Mouse (Mus musculus): Measurements from ENCODE around the gene Tmem54. TPM values are rescaled to one million over a fixed set of nuclear protein-coding genes. Genes with fewer than 3 reads are reported as not detected.

The Tmem54 gene
- polyA plus RNA-seq, 1 experiment from 2014 or later, result 1.5 TPM

- H3K4me2 ChIP-seq (ENCODE audit: low read depth), result no peak overlapping the region
- H3K27ac ChIP-seq (ENCODE audit: low read depth, low read length), result no peak overlapping the region
- H3K9me3 ChIP-seq (ENCODE audit: control insufficient read depth, low read length), result no peaks in the 10 kb centered on the region
- no peaks in the 10 kb centered on the region for H3K4me1 ChIP-seq (ENCODE audit: control insufficient read depth, insufficient read depth, low read length)
- DNase-seq (ENCODE audit: low spot score) (no peak), ATAC-seq (ENCODE audit: insufficient read depth, low FRiP score, low TSS enrichment) (no peak)
- no peaks in the 10 kb centered on the region for H3K36me3 ChIP-seq (ENCODE audit: control insufficient read depth, insufficient read depth, low read length)
- H3K27me3 ChIP-seq (ENCODE audit: control insufficient read depth, insufficient read depth, low read length), result no peaks in the 10 kb centered on the region
- H3K4me3 ChIP-seq (ENCODE audit: low read depth, low read length), result no peak overlapping the region
- H3K9ac ChIP-seq (ENCODE audit: low read length), result no peak overlapping the region
- WGBS, result 88% methylated on average over 13 of the region's 13 CpGs
These were observed 42.3 kb downstream of the Tmem54 start for GRCm38 (mm10) chr4:129147552-129148103.

GRCm38 (mm10) chr4:129149321-129149720 lies 44.0 kb downstream of the Tmem54 start:
- no peaks in the 10 kb centered on the region for H3K36me3 ChIP-seq (ENCODE audit: control insufficient read depth, insufficient read depth, low read length)
- peak overlapping the region; percentile 53; the same call in 1 of the 2 replicates for H3K27ac ChIP-seq (ENCODE audit: low read depth, low read length)
- no peaks in the 10 kb centered on the region for H3K9me3 ChIP-seq (ENCODE audit: control insufficient read depth, low read length)
- no peaks in the 10 kb centered on the region for H3K4me1 ChIP-seq (ENCODE audit: control insufficient read depth, insufficient read depth, low read length)
- H3K4me2 ChIP-seq (ENCODE audit: low read depth), result no peak overlapping the region
- no peak for DNase-seq (ENCODE audit: low spot score)
- ATAC-seq (ENCODE audit: insufficient read depth, low FRiP score, low TSS enrichment), result no peak
- WGBS, result 55% methylated on average over 1 of the region's 1 CpGs
- no peak overlapping the region for H3K9ac ChIP-seq (ENCODE audit: low read length)
- H3K27me3 ChIP-seq (ENCODE audit: control insufficient read depth, insufficient read depth, low read length), result no peaks in the 10 kb centered on the region
- no peak overlapping the region for H3K4me3 ChIP-seq (ENCODE audit: low read depth, low read length)

- Histone ChIP-seq H3K9ac (ENCODE audit: low read length) (no peak overlapping the region), H3K4me3 (ENCODE audit: low read depth, low read length) (no peak overlapping the region), H3K27ac (ENCODE audit: low read depth, low read length) (no peak overlapping the region), H3K36me3 (ENCODE audit: control insufficient read depth, insufficient read depth, low read length) (no peaks in the 10 kb centered on the region), H3K9me3 (ENCODE audit: control insufficient read depth, low read length) (no peaks in the 10 kb centered on the region), H3K4me2 (ENCODE audit: low read depth) (no peak overlapping the region), H3K27me3 (ENCODE audit: control insufficient read depth, insufficient read depth, low read length) (no peaks in the 10 kb centered on the region), H3K4me1 (ENCODE audit: control insufficient read depth, insufficient read depth, low read length) (no peaks in the 10 kb centered on the region)
- ATAC-seq (ENCODE audit: insufficient read depth, low FRiP score, low TSS enrichment) (peak; percentile 58), DNase-seq (ENCODE audit: low spot score) (peak; percentile 35)
- WGBS, result 52% methylated on average over 4 of the region's 4 CpGs
These were observed 46.0 kb downstream of the Tmem54 start for GRCm38 (mm10) chr4:129151276-129151811.

GRCm38 (mm10) chr4:129157541-129157940 lies 52.2 kb downstream of the Tmem54 start:
- WGBS, result 88% methylated on average over 5 of the region's 5 CpGs

GRCm38 (mm10) chr4:129158549-129158948 lies 53.2 kb downstream of the Tmem54 start:
- no peaks in the 10 kb centered on the region for H3K4me1 ChIP-seq (ENCODE audit: control insufficient read depth, insufficient read depth, low read length)
- 80% methylated on average over 3 of the region's 3 CpGs for WGBS
- no peak overlapping the region for H3K4me3 ChIP-seq (ENCODE audit: low read depth, low read length)
- ATAC-seq (ENCODE audit: insufficient read depth, low FRiP score, low TSS enrichment), result no peak
- DNase-seq (ENCODE audit: low spot score), result no peak
- H3K36me3 ChIP-seq (ENCODE audit: control insufficient read depth, insufficient read depth, low read length), result 0 out of 2 replicates have a peak, but pooled peaks cover 2% of the 10 kb centered on the region
- H3K9ac ChIP-seq (ENCODE audit: low read length), result no peak overlapping the region
- no peak overlapping the region for H3K27ac ChIP-seq (ENCODE audit: low read depth, low read length)
- no peaks in the 10 kb centered on the region for H3K27me3 ChIP-seq (ENCODE audit: control insufficient read depth, insufficient read depth, low read length)
- no peak overlapping the region for H3K4me2 ChIP-seq (ENCODE audit: low read depth)
- H3K9me3 ChIP-seq (ENCODE audit: control insufficient read depth, low read length), result no peaks in the 10 kb centered on the region

More at GRCm38 (mm10) chr4:129157541-129157940, 52.2 kb downstream of the Tmem54 start:
- DNase-seq (ENCODE audit: low spot score) (no peak), ATAC-seq (ENCODE audit: insufficient read depth, low FRiP score, low TSS enrichment) (no peak)
- Histone ChIP-seq H3K9me3 (ENCODE audit: control insufficient read depth, low read length) (no peaks in the 10 kb centered on the region), H3K36me3 (ENCODE audit: control insufficient read depth, insufficient read depth, low read length) (no peaks in the 10 kb centered on the region), H3K4me2 (ENCODE audit: low read depth) (no peak overlapping the region), H3K9ac (ENCODE audit: low read length) (no peak overlapping the region), H3K27ac (ENCODE audit: low read depth, low read length) (no peak overlapping the region), H3K27me3 (ENCODE audit: control insufficient read depth, insufficient read depth, low read length) (no peaks in the 10 kb centered on the region), H3K4me3 (ENCODE audit: low read depth, low read length) (no peak overlapping the region), H3K4me1 (ENCODE audit: control insufficient read depth, insufficient read depth, low read length) (no peaks in the 10 kb centered on the region)

GRCm38 (mm10) chr4:129161076-129161475 lies 55.7 kb downstream of the Tmem54 start:
- ATAC-seq (ENCODE audit: insufficient read depth, low FRiP score, low TSS enrichment) (no peak), DNase-seq (ENCODE audit: low spot score) (no peak)
- Histone ChIP-seq H3K27ac (ENCODE audit: low read depth, low read length) (no peak overlapping the region), H3K4me3 (ENCODE audit: low read depth, low read length) (no peak overlapping the region), H3K4me1 (ENCODE audit: control insufficient read depth, insufficient read depth, low read length) (no peaks in the 10 kb centered on the region), H3K9ac (ENCODE audit: low read length) (no peak overlapping the region), H3K4me2 (ENCODE audit: low read depth) (no peak overlapping the region), H3K36me3 (ENCODE audit: control insufficient read depth, insufficient read depth, low read length) (peaks cover 7% of the 10 kb centered on the region), H3K9me3 (ENCODE audit: control insufficient read depth, low read length) (no peaks in the 10 kb centered on the region), H3K27me3 (ENCODE audit: control insufficient read depth, insufficient read depth, low read length) (no peaks in the 10 kb centered on the region)
- WGBS, result 93% methylated on average over 1 of the region's 1 CpGs

Other genes starting within 250 kb of the Tmem54 start
- 20.6 and 21.8 TPM in 2 replicates for gene Trim62, start 222.0 kb upstream of the Tmem54 start, polyA plus RNA-seq (2014; fragmentation: Nextera tagmentation; extraction: Ambion mirVana)
- gene Azin2, start 143.1 kb upstream of the Tmem54 start, polyA plus RNA-seq (2014; fragmentation: Nextera tagmentation; extraction: Ambion mirVana), result 12.9 and 14.6 TPM in 2 replicates
- gene Ak2, start 113.6 kb upstream of the Tmem54 start, polyA plus RNA-seq (2014; fragmentation: Nextera tagmentation; extraction: Ambion mirVana), result 133 and 134 TPM in 2 replicates
- 11.8 and 13.6 TPM in 2 replicates for gene Rnf19b, start 47.3 kb upstream of the Tmem54 start, polyA plus RNA-seq (2014; fragmentation: Nextera tagmentation; extraction: Ambion mirVana)
- gene Hpca, start 16.5 kb downstream of the Tmem54 start, polyA plus RNA-seq (2014; fragmentation: Nextera tagmentation; extraction: Ambion mirVana), result 7.2 and 8.9 TPM in 2 replicates
- 23.5 and 26.2 TPM in 2 replicates for gene Fndc5, start 31.5 kb downstream of the Tmem54 start, polyA plus RNA-seq (2014; fragmentation: Nextera tagmentation; extraction: Ambion mirVana)
- gene S100pbp, start 84.2 kb downstream of the Tmem54 start, polyA plus RNA-seq (2014; fragmentation: Nextera tagmentation; extraction: Ambion mirVana), result 21.3 and 21.5 TPM in 2 replicates
- gene Yars, start 84.2 kb downstream of the Tmem54 start, polyA plus RNA-seq (2014; fragmentation: Nextera tagmentation; extraction: Ambion mirVana), result 103 and 115 TPM in 2 replicates
- gene C77080, start 155.9 kb downstream of the Tmem54 start, polyA plus RNA-seq (2014; fragmentation: Nextera tagmentation; extraction: Ambion mirVana), result 3.9 and 4.3 TPM in 2 replicates
- 1.3 and 1.6 TPM in 2 replicates for gene Sync, start 182.1 kb downstream of the Tmem54 start, polyA plus RNA-seq (2014; fragmentation: Nextera tagmentation; extraction: Ambion mirVana)
- gene Rbbp4, start 229.8 kb downstream of the Tmem54 start, polyA plus RNA-seq (2014; fragmentation: Nextera tagmentation; extraction: Ambion mirVana), result 483 and 511 TPM in 2 replicates
- 36.7 and 42.4 TPM in 2 replicates for gene Zbtb8os, start 230.1 kb downstream of the Tmem54 start, polyA plus RNA-seq (2014; fragmentation: Nextera tagmentation; extraction: Ambion mirVana)

Measured in neural tube, embryonic 11.5 days (tissue).